Mouse (Mus musculus): ENCODE results near the gene Abcg4.

The Abcg4 gene

GRCm38 (mm10) chr9:44286256-44286850 lies 2.1 kb downstream of the Abcg4 start:
- peak; percentile 53 for DNase-seq (ENCODE audit: extremely low read depth, low read depth)

- no peak for DNase-seq (ENCODE audit: extremely low read depth, low read depth)
Observed at GRCm38 (mm10) chr9:44283183-44283582, 5.2 kb downstream of the Abcg4 start.

GRCm38 (mm10) chr9:44269973-44270372 lies 18.4 kb downstream of the Abcg4 start:
- no peak for DNase-seq (ENCODE audit: extremely low read depth, low read depth)

- DNase-seq (ENCODE audit: extremely low read depth, low read depth), result peak; percentile 41
Observed at GRCm38 (mm10) chr9:44269077-44269476, 19.3 kb downstream of the Abcg4 start.

GRCm38 (mm10) chr9:44268432-44268831 lies 20.0 kb downstream of the Abcg4 start, which contains the start of gene Nlrx1:
Gene Nlrx1 (minus strand): TSS chr9:44268599.
- peak; percentile 72 for DNase-seq (ENCODE audit: extremely low read depth, low read depth)

- DNase-seq (ENCODE audit: extremely low read depth, low read depth), result peak; percentile 66
Observed at GRCm38 (mm10) chr9:44268027-44268360, 20.4 kb downstream of the Abcg4 start.

GRCm38 (mm10) chr9:44267319-44268026 lies 20.9 kb downstream of the Abcg4 start:
- no peak for DNase-seq (ENCODE audit: extremely low read depth, low read depth)

- no peak for DNase-seq (ENCODE audit: extremely low read depth, low read depth)
Observed at GRCm38 (mm10) chr9:44266478-44267226, 21.8 kb downstream of the Abcg4 start.

GRCm38 (mm10) chr9:44261388-44261787 lies 27.0 kb downstream of the Abcg4 start:
- DNase-seq (ENCODE audit: extremely low read depth, low read depth), result no peak

- DNase-seq (ENCODE audit: extremely low read depth, low read depth), result no peak
Observed at GRCm38 (mm10) chr9:44259014-44259413, 29.4 kb downstream of the Abcg4 start.

- DNase-seq (ENCODE audit: extremely low read depth, low read depth), result no peak
Observed at GRCm38 (mm10) chr9:44256213-44256612, 32.2 kb downstream of the Abcg4 start.

GRCm38 (mm10) chr9:44255136-44255521 lies 33.3 kb downstream of the Abcg4 start:
- no peak for DNase-seq (ENCODE audit: extremely low read depth, low read depth)

GRCm38 (mm10) chr9:44254508-44255135 lies 33.8 kb downstream of the Abcg4 start:
- DNase-seq (ENCODE audit: extremely low read depth, low read depth), result no peak

GRCm38 (mm10) chr9:44253441-44253840 lies 35.0 kb downstream of the Abcg4 start:
- DNase-seq (ENCODE audit: extremely low read depth, low read depth), result no peak

- no peak for DNase-seq (ENCODE audit: extremely low read depth, low read depth)
Observed at GRCm38 (mm10) chr9:44251314-44251713, 37.1 kb downstream of the Abcg4 start, which contains the start of gene Pdzd3. Gene Pdzd3 (minus strand): TSS chr9:44251471.

GRCm38 (mm10) chr9:44250445-44250844 lies 38.0 kb downstream of the Abcg4 start:
- DNase-seq (ENCODE audit: extremely low read depth, low read depth), result no peak

- no peak for DNase-seq (ENCODE audit: extremely low read depth, low read depth)
Observed at GRCm38 (mm10) chr9:44249181-44250146, 39.0 kb downstream of the Abcg4 start.

GRCm38 (mm10) chr9:44247907-44248306 lies 40.5 kb downstream of the Abcg4 start:
- no peak for DNase-seq (ENCODE audit: extremely low read depth, low read depth)

GRCm38 (mm10) chr9:44243621-44244020 lies 44.8 kb downstream of the Abcg4 start:
- DNase-seq (ENCODE audit: extremely low read depth, low read depth), result no peak

- DNase-seq (ENCODE audit: extremely low read depth, low read depth), result no peak
Observed at GRCm38 (mm10) chr9:44241418-44241817, 47.0 kb downstream of the Abcg4 start.

GRCm38 (mm10) chr9:44240911-44241310 lies 47.5 kb downstream of the Abcg4 start:
- DNase-seq (ENCODE audit: extremely low read depth, low read depth), result no peak
